Mouse (Mus musculus) lung, adult 2 months (tissue): ENCODE measurements around the gene Abcb6.

Experiments used
- CTCF ChIP-seq: fragments of 200-500 bp; IDR thresholded peaks from 2 replicates; pipeline ENCODE4 v1.5.1; 2011; ENCODE audit warnings: mild to moderate bottlenecking, low read length, control low read depth; ENCODE audit not compliant: insufficient read depth
- POLR2A ChIP-seq: fragments of 200-500 bp; IDR thresholded peaks from 2 replicates; pipeline ENCODE4 v1.6.1; 2011; ENCODE audit warnings: low read depth, mild to moderate bottlenecking, control low read depth, low read length, borderline replicate concordance; ENCODE audit errors: extremely low read depth

DNA sequence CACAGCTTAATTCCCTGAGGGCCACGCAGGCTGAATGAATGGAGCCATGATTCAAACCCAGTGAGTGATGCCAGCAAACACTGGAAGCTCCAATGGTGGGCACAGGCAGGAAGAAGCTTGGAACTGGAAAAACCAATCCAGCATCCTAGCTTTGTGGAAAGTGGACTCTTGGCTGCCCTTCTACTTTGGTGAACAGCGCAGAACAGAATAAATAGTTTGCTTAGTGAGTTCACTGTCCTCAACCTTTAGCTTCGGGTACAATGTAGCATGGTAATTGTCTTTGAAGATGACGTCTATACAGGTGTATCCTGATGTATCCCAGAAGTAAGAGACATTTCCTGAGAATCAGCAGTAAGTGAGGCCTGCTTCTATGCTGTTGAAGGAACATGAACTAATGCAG is 31.5 kb downstream of the Abcb6 start:
- no peak for TF ChIP-seq CTCF
- TF ChIP-seq POLR2A: no peak
